Mouse (Mus musculus) limb, embryonic 13.5 days (tissue): ENCODE measurements around the gene Baz1b. TPM values are rescaled to one million over a fixed set of nuclear protein-coding genes. Genes with fewer than 3 reads are reported as not detected.

ENCODE experiments used
- ATAC-seq: fragments of 200-750 bp; cut with Nextera tagmentation; 2 replicates; pipeline ENCODE4 v1.8.0; 2017; ENCODE audit warnings: low read depth, moderate number of reproducible peaks, moderate TSS enrichment; ENCODE audit not compliant: low FRiP score
- H3K27ac ChIP-seq: fragments of 300-500 bp; sonication (generic); 2 replicates; pipeline ENCODE4 v1.5.1; 2015; ENCODE audit warnings: inconsistent platforms, mild to moderate bottlenecking, moderate library complexity
- H3K27me3 ChIP-seq: fragments of 300-500 bp; sonication (generic); 2 replicates; pipeline ENCODE4 v1.6.1; 2015; ENCODE audit warnings: mild to moderate bottlenecking, inconsistent platforms
- H3K36me3 ChIP-seq: fragments of 300-500 bp; sonication (generic); 2 replicates; pipeline ENCODE4 v1.6.1; 2015; ENCODE audit warnings: inconsistent platforms, mild to moderate bottlenecking, moderate library complexity
- H3K4me1 ChIP-seq: fragments of 300-500 bp; sonication (generic); 2 replicates; pipeline ENCODE4 v1.6.1; 2015; ENCODE audit warnings: inconsistent platforms
- H3K4me2 ChIP-seq: fragments of 300-500 bp; sonication (generic); replicated peaks from 2 replicates; pipeline ENCODE4 v1.6.1; 2015; ENCODE audit warnings: inconsistent platforms, mild to moderate bottlenecking, moderate library complexity
- H3K4me3 ChIP-seq: fragments of 300-500 bp; sonication (generic); 2 replicates; pipeline ENCODE4 v1.5.1; 2015; ENCODE audit warnings: moderate library complexity, mild to moderate bottlenecking, inconsistent platforms
- H3K9ac ChIP-seq: fragments of 300-500 bp; sonication (generic); 2 replicates; pipeline ENCODE4 v1.6.1; 2015; ENCODE audit warnings: mild to moderate bottlenecking, inconsistent platforms
- H3K9me3 ChIP-seq: fragments of 300-500 bp; sonication (generic); 2 replicates; pipeline ENCODE4 v1.6.1; 2016; ENCODE audit warnings: inconsistent platforms
- WGBS: fragments of 180-500 bp; shearing (Covaris S2); methylation state at CpG from one replicate; pipeline ENCODE4 v1.1.7; 2015; 5-methylcytosine and 5-hydroxymethylcytosine counted together
- polyA plus RNA-seq: library from polyadenylated mRNA; unstranded; fragments of >200 nt; fragmentation: Nextera tagmentation; extraction: Ambion mirVana; gene quantifications from 2 replicates; pipeline ENCODE4 v1.2.1, GENCODE M21; 2015

The Baz1b gene
- polyA plus RNA-seq, 1 experiment from 2014 or later = 50.3 TPM

DNA sequence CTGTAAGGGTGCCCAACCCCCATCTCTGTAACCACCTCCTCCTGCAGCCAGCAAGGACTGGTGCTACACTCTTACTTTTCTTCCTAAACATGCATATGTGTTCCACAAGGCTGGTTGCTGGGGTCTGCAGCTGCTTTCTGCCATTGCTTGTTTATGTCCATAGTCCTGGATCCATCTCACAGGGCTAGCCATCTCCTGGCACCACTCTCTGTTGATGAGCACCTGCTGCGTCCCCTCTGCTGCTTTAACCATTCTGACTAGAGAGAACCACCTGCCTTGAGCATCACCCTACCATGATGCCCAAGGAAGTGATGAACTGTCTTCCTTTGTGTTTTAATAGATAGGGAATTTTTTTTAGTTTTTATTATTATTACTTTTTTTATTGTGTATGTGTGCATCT is 56.1 kb downstream of the Baz1b start:
- peak overlapping the region; percentile 22; the same call in 1 of the 2 replicates for H3K27ac ChIP-seq
- ATAC-seq = 0 out of 2 replicates have a peak, but pooled peaks have one; percentile 16
- no peak overlapping the region for H3K9ac ChIP-seq
- WGBS = 93% methylated on average over 1 of the region's 1 CpGs
- peaks cover 18% of the 10 kb centered on the region; the same call in 1 of the 2 replicates for H3K4me1 ChIP-seq
- H3K4me2 ChIP-seq = no peak overlapping the region
- peaks cover 93% of the 10 kb centered on the region for H3K36me3 ChIP-seq
- no peaks in the 10 kb centered on the region for H3K9me3 ChIP-seq
- H3K4me3 ChIP-seq = no peak overlapping the region
- H3K27me3 ChIP-seq = peaks cover 2% of the 10 kb centered on the region; the same call in 1 of the 2 replicates

DNA sequence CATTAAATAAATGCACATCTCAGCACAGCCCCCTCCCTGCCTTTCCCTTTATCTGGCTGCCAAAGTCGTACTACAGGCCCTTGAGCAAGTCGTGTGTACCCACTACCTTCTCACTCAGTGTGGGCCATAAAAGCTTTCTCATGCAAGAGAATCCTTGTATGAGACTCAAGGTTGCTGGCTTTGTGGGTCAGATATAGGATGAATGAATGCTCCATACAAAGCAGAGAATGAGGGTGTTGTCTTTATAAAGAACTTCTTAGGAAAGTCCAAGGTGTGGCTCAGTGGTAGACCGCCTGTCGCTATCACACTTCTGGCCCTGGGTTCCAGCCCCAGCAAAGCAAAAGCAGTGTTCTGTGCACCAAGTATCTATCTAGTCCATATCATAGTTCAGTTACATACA is 59.5 kb downstream of the Baz1b start:
- Histone ChIP-seq H3K36me3 (peaks cover 60% of the 10 kb centered on the region), H3K4me1 (peaks cover 42% of the 10 kb centered on the region), H3K4me2 (peak overlapping the region; percentile 97; the same call in 1 of the 2 replicates), H3K9me3 (no peaks in the 10 kb centered on the region), H3K27me3 (peaks cover 28% of the 10 kb centered on the region), H3K9ac (no peak overlapping the region), H3K4me3 (no peak overlapping the region), H3K27ac (no peak overlapping the region)
- no peak for ATAC-seq
- WGBS = 72% methylated on average over 4 of the region's 4 CpGs

GRCm38 (mm10) chr5:135247337-135247736 is 60.3 kb downstream of the Baz1b start:
- peaks cover 42% of the 10 kb centered on the region for H3K4me1 ChIP-seq
- no peaks in the 10 kb centered on the region for H3K9me3 ChIP-seq
- no peak for ATAC-seq
- H3K27me3 ChIP-seq = peaks cover 28% of the 10 kb centered on the region
- H3K9ac ChIP-seq = peak overlapping the region; percentile 76; the same call in 1 of the 2 replicates
- peak overlapping the region; percentile 66 for H3K4me3 ChIP-seq
- peaks cover 52% of the 10 kb centered on the region for H3K36me3 ChIP-seq
- 84% methylated on average over 9 of the region's 9 CpGs for WGBS
- H3K4me2 ChIP-seq = peak overlapping the region; percentile 97
- H3K27ac ChIP-seq = no peak overlapping the region

DNA sequence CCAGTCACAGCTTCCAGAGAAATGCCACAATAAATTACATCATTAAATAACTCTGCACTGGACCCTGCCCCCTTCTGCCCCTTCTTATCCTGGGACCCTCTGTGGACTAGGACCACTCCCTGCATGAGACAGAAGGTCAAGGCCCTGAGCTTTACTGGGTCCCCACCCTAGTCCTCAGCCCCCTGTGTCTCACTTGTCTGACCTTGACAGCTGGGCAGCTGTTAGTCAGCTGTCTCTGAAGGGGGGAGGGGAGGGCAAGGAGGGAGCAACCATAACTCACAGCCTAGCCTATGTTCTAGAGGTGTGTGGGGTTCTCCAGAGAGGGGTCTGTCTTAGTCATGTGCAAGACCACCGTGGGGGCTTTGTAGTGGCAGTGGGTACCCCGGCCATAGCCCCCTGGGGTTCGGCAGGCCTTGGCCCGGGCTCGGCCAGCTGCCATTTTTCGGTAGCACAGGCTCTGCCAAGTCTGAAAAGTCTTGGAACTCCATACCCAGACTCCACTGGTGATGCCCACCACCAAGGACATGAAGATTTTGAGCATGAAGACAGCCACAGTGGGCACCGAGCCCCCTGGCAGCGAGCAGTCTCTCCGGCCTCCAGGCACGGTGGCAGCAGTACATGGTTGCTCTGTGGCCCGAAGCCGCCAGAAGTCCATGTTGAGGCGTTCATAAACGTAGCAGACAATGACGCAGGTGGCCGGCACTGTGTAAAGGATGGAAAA is 62.1 kb downstream of the Baz1b start:
- Histone ChIP-seq H3K4me1 (peaks cover 57% of the 10 kb centered on the region), H3K36me3 (peaks cover 34% of the 10 kb centered on the region), H3K9ac (peak overlapping the region; percentile 76), H3K9me3 (no peaks in the 10 kb centered on the region), H3K4me3 (peak overlapping the region; percentile 66), H3K27me3 (peaks cover 28% of the 10 kb centered on the region), H3K27ac (0 out of 2 replicates have a peak overlapping the region, but pooled peaks have one; percentile 10), H3K4me2 (peak overlapping the region; percentile 97)
- no peak for ATAC-seq
- WGBS = 84% methylated on average over 16 of the region's 16 CpGs

- Histone ChIP-seq H3K4me2 (peak overlapping the region; percentile 97), H3K4me3 (peak overlapping the region; percentile 66), H3K36me3 (peaks cover 21% of the 10 kb centered on the region), H3K9ac (peak overlapping the region; percentile 76), H3K4me1 (peaks cover 52% of the 10 kb centered on the region), H3K27ac (peak overlapping the region; percentile 39; the same call in 1 of the 2 replicates), H3K9me3 (no peaks in the 10 kb centered on the region), H3K27me3 (peaks cover 28% of the 10 kb centered on the region)
- 2% methylated on average over 88 of the region's 92 CpGs for WGBS
- ATAC-seq = peak; percentile 25; the same call in 1 of the 2 replicates
These were observed 63.4 kb downstream of the Baz1b start for GRCm38 (mm10) chr5:135250186-135251078.

- H3K36me3 ChIP-seq = peaks cover 14% of the 10 kb centered on the region
- WGBS = under 1% methylated on average over 51 of the region's 51 CpGs
- H3K4me2 ChIP-seq = peak within 1 kb of the TSS; percentile 97
- H3K9ac ChIP-seq = peak within 1 kb of the TSS; percentile 76
- peaks cover 51% of the 10 kb centered on the region for H3K4me1 ChIP-seq
- peak within 1 kb of the TSS; percentile 39; the same call in 1 of the 2 replicates for H3K27ac ChIP-seq
- peak; percentile 85 for ATAC-seq
- peak within 1 kb of the TSS; percentile 66 for H3K4me3 ChIP-seq
- peaks cover 28% of the 10 kb centered on the region for H3K27me3 ChIP-seq
- H3K9me3 ChIP-seq = peaks cover 1% of the 10 kb centered on the region; the same call in 1 of the 2 replicates
These were observed 64.0 kb downstream of the Baz1b start, which contains the start of gene Fzd9 for GRCm38 (mm10) chr5:135251079-135251454. TSS of gene Fzd9 (minus strand) at chr5:135251230.

DNA sequence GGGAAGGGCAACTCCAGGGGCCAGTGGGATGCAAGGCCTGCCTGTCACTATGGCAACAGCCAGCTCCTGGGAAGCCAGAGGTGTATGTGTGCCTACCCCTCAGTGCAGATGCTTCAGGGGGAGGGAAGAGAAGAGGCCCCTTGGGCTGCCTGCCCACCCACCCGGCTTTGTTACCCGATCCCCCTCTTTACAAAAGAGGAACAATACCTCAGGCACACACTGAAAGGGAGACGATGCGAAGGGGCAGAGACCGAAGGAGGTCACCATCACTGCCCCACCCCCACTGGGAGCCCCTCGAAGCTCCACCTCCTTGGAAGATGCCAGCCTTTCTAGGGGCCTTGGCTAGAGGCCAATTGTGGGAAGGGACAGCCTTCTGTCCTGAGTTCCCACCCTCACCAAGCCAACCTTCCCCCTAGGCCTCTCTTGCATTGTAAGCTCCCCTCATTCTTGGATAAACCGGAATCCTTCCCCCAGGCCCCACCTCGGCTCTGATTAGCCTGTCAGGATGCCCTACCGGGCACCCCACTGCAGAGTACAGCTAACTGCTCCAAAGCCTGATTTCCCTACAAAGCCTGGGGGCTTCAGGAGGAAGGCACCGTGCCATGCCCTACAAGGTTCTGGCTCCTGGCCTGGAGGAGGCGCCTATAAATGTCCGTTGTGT is 66.8 kb downstream of the Baz1b start:
- WGBS = 9% methylated on average over 12 of the region's 12 CpGs
- H3K9me3 ChIP-seq = peaks cover 4% of the 10 kb centered on the region; the same call in 1 of the 2 replicates
- ATAC-seq = no peak
- no peak overlapping the region for H3K4me3 ChIP-seq
- peaks cover 54% of the 10 kb centered on the region for H3K4me1 ChIP-seq
- peak overlapping the region; percentile 6; the same call in 1 of the 2 replicates for H3K27ac ChIP-seq
- peak overlapping the region; percentile 19; the same call in 1 of the 2 replicates for H3K4me2 ChIP-seq
- H3K27me3 ChIP-seq = peaks cover 21% of the 10 kb centered on the region
- 0 out of 2 replicates have a peak overlapping the region, but pooled peaks have one; percentile 15 for H3K9ac ChIP-seq
- no peaks in the 10 kb centered on the region for H3K36me3 ChIP-seq

DNA sequence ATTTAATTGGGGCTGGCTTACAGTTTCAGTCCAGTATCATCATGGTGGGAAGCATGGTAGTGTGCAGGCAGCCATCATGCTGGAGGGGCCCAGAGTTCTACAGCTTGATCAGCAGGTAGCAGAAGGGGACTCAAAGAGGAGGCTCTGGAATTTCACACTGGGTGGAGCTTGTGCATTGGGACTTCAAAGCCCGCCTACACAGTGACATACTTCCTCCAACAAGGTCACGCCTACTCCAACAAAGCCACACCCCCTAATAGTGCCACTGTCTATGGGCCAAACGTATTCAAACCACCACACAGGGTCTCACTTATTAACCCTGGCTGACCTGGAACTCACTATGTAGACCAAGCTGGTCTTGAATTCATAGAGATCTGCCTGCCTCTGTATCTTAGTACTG is 69.1 kb downstream of the Baz1b start:
- 88% methylated on average over 3 of the region's 3 CpGs for WGBS
- ATAC-seq = no peak
- Histone ChIP-seq H3K36me3 (no peaks in the 10 kb centered on the region), H3K4me3 (no peak overlapping the region), H3K9me3 (peaks cover 4% of the 10 kb centered on the region; the same call in 1 of the 2 replicates), H3K4me1 (peaks cover 44% of the 10 kb centered on the region), H3K9ac (no peak overlapping the region), H3K27ac (no peak overlapping the region), H3K27me3 (no peaks in the 10 kb centered on the region), H3K4me2 (no peak overlapping the region)

DNA sequence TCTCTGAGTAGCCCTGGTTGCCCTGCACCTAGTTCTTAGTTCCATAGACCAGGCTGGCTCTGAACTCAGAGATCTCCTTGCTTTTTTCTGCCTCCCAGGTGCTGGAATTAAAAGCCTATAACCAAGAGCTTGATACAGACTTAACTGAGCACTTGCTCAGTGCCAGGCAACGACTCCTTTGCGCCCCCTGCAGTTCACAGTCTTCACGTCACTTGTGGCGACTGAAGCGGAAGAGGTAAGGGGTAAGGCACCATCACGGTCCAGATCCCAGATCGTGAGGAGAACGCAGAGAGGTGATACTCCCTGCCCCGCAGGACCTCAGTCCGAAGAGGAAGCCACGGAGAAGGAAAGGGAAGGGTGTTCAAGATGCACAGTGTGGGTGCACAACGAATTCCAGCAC is 70.5 kb downstream of the Baz1b start:
- Histone ChIP-seq H3K4me1 (peaks cover 41% of the 10 kb centered on the region), H3K4me2 (no peak overlapping the region), H3K9ac (no peak overlapping the region), H3K27ac (peak overlapping the region; percentile 97), H3K4me3 (no peak overlapping the region), H3K27me3 (no peaks in the 10 kb centered on the region), H3K9me3 (peaks cover 4% of the 10 kb centered on the region; the same call in 1 of the 2 replicates), H3K36me3 (no peaks in the 10 kb centered on the region)
- 81% methylated on average over 12 of the region's 12 CpGs for WGBS
- ATAC-seq = no peak

GRCm38 (mm10) chr5:135258280-135259150 is 71.5 kb downstream of the Baz1b start:
- peaks cover 4% of the 10 kb centered on the region; the same call in 1 of the 2 replicates for H3K9me3 ChIP-seq
- 24% methylated on average over 30 of the region's 30 CpGs for WGBS
- peak overlapping the region; percentile 53 for H3K9ac ChIP-seq
- peak overlapping the region; percentile 54 for H3K4me2 ChIP-seq
- ATAC-seq = peak; percentile 83
- peak overlapping the region; percentile 26 for H3K4me3 ChIP-seq
- H3K27me3 ChIP-seq = no peaks in the 10 kb centered on the region
- H3K36me3 ChIP-seq = no peaks in the 10 kb centered on the region
- peak overlapping the region; percentile 97 for H3K27ac ChIP-seq
- peaks cover 35% of the 10 kb centered on the region for H3K4me1 ChIP-seq
